Mouse (Mus musculus) adrenal gland, postnatal 36 days (tissue): ENCODE data around the gene Cd4. TPM values are rescaled to one million over a fixed set of nuclear protein-coding genes. Genes with fewer than 3 reads are reported as not detected.
A peak's percentile ranks its signal among the peaks of the same experiment; 100 is the strongest.
"Not testable (repeated sequence)": the region's sequence is repeated elsewhere in the genome, so short reads cannot be mapped to it uniquely, and the experiment has no call there.

Experiments
- DNase-seq, 2 experiments: peaks; one replicate each; pipeline ENCODE4 v3.0.0; 2021; ENCODE audit warnings: mixed read lengths in 1 of 2
- total RNA-seq, 2 experiments: library from RNA; stranded (reverse); gene quantifications; 2 replicates each; pipeline ENCODE4 v1.2.3; 2021

Gene Cd4
- total RNA-seq, 2 experiments from 2014 or later, result 0.30 to 0.50 TPM

GRCm38 (mm10) chr6:124915942-124916694 is 28.1 kb upstream of the Cd4 start:
- DNase-seq, result no peak

- DNase-seq, result peak in 1 of 2 experiments; percentile 49
These were observed 27.3 kb upstream of the Cd4 start for GRCm38 (mm10) chr6:124915160-124915941.

- DNase-seq, result no peak
These were observed 26.5 kb upstream of the Cd4 start for GRCm38 (mm10) chr6:124914511-124914910.

GRCm38 (mm10) chr6:124913721-124914285 is 25.8 kb upstream of the Cd4 start:
- DNase-seq, result no peak

- DNase-seq, result no peak
These were observed 25.2 kb upstream of the Cd4 start for GRCm38 (mm10) chr6:124913214-124913613.

GRCm38 (mm10) chr6:124911533-124912218 is 23.7 kb upstream of the Cd4 start, which contains the start of gene Lag3:
TSS of gene Lag3 (minus strand) at chr6:124911705.
- no peak for DNase-seq

GRCm38 (mm10) chr6:124910032-124910431 is 22.0 kb upstream of the Cd4 start:
- DNase-seq, result no peak

- no peak for DNase-seq
These were observed 19.7 kb upstream of the Cd4 start for GRCm38 (mm10) chr6:124907767-124908166.

GRCm38 (mm10) chr6:124904991-124905860 is 17.2 kb upstream of the Cd4 start:
- DNase-seq, result no peak

- DNase-seq, result peak; percentile 51 to 82
These were observed 16.4 kb upstream of the Cd4 start for GRCm38 (mm10) chr6:124904161-124904981.

- DNase-seq, result peak; percentile 97
These were observed 15.6 kb upstream of the Cd4 start for GRCm38 (mm10) chr6:124903580-124904151.

- no peak for DNase-seq
These were observed 13.8 kb upstream of the Cd4 start for GRCm38 (mm10) chr6:124901851-124902250.

- no peak for DNase-seq
These were observed 12.9 kb upstream of the Cd4 start for GRCm38 (mm10) chr6:124900801-124901480.

GRCm38 (mm10) chr6:124900056-124900800 is 12.2 kb upstream of the Cd4 start:
- DNase-seq, result no peak

GRCm38 (mm10) chr6:124898359-124898758 is 10.3 kb upstream of the Cd4 start:
- DNase-seq, result no peak

- not testable (repeated sequence) for DNase-seq
These were observed 6.1 kb upstream of the Cd4 start for GRCm38 (mm10) chr6:124894113-124894512.

GRCm38 (mm10) chr6:124890997-124891396 is 3.0 kb upstream of the Cd4 start:
- no peak for DNase-seq

- DNase-seq, result no peak
These were observed 619 bp upstream of the Cd4 start for GRCm38 (mm10) chr6:124888555-124889125.
